Mouse (Mus musculus) bone marrow, adult 2 months (tissue): ENCODE measurements at regions not wholly inside any gene's neighbourhood (a gene's known extent, or its start where the extent isn't known, plus 50 kb on each side); places are given as distances from the start of the nearest gene placed in this dataset.

Experiments used
- CTCF ChIP-seq: fragments of 200-500 bp; IDR thresholded peaks from 2 replicates; pipeline ENCODE4 v1.5.1; 2011; ENCODE audit warnings: low read length, control low read depth; ENCODE audit not compliant: control insufficient read depth, insufficient read depth
- POLR2A ChIP-seq: fragments of 200-500 bp; IDR thresholded peaks from 2 replicates; pipeline ENCODE4 v1.6.1; 2011; ENCODE audit warnings: low read depth, mild to moderate bottlenecking, control low read depth, low read length, borderline replicate concordance; ENCODE audit not compliant: control insufficient read depth

DNA sequence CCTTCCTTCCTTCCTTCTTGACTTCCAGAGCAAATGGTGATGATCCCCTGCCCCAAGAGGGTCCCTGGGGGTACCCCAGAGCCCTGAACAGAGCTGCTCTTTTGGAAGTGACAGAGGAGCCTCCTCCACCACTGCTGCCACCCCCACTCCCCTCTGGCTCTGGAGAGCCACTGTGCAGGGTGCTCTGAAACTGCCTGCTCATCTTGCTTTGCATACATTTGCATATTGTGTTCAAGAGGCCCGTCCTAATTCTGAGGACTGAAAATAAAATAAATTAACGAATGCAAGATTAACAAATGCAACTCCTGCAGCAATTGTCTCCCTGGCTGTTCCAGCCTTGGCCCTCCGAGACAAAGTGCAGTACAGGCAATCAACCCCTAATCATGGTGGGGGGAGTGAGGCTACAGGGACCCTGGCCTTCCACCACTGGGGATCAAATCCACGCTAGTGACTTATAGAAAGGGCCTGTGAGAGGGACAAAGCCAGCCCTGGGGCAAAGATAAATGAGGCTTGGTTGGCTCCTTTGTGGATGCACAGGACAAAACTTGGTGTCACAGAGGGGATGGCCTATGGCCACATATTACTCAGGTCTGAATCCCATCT lies 134.6 kb downstream of the Tmem132e start:
- no peak for TF ChIP-seq CTCF
- no peak for TF ChIP-seq POLR2A
